Mouse (Mus musculus) heart, embryonic 11.5 days (tissue): ENCODE data around the gene Fli1. TPM values are rescaled to one million over a fixed set of nuclear protein-coding genes. Genes with fewer than 3 reads are reported as not detected.

Experiments
- ATAC-seq: fragments of 200-750 bp; cut with Nextera tagmentation; replicated peaks from 2 replicates; pipeline ENCODE4 v1.8.0; 2017; ENCODE audit warnings: moderate library complexity; ENCODE audit not compliant: insufficient number of reproducible peaks, low FRiP score, low TSS enrichment
- H3K27ac ChIP-seq: fragments of 300-500 bp; sonication (generic); 2 replicates; pipeline ENCODE4 v1.5.1; 2014; ENCODE audit warnings: mild to moderate bottlenecking, low read depth, low read length
- H3K27me3 ChIP-seq: fragments of 300-500 bp; sonication (generic); 2 replicates; pipeline ENCODE4 v1.6.1; 2014; ENCODE audit warnings: mild to moderate bottlenecking, low read length, mixed read lengths; ENCODE audit not compliant: control insufficient read depth, insufficient read depth
- H3K36me3 ChIP-seq: fragments of 300-500 bp; sonication (generic); 2 replicates; pipeline ENCODE4 v1.6.1; 2014; ENCODE audit warnings: mild to moderate bottlenecking, low read length, moderate library complexity, mixed read lengths; ENCODE audit not compliant: control insufficient read depth, insufficient read depth
- H3K4me1 ChIP-seq: fragments of 300-500 bp; sonication (generic); 2 replicates; pipeline ENCODE4 v1.6.1; 2014; ENCODE audit warnings: low read length; ENCODE audit not compliant: control insufficient read depth, insufficient read depth
- H3K4me2 ChIP-seq: fragments of 300-500 bp; sonication (generic); 2 replicates; pipeline ENCODE4 v1.6.1; 2014; ENCODE audit warnings: mild to moderate bottlenecking, moderate library complexity
- H3K4me3 ChIP-seq: fragments of 300-500 bp; sonication (generic); 2 replicates; pipeline ENCODE4 v1.5.1; 2014; ENCODE audit warnings: low read depth, low read length
- H3K9ac ChIP-seq: fragments of 300-500 bp; sonication (generic); 2 replicates; pipeline ENCODE4 v1.6.1; 2014; ENCODE audit warnings: mild to moderate bottlenecking, low read depth, low read length, moderate library complexity
- H3K9me3 ChIP-seq: fragments of 300-500 bp; sonication (generic); replicated peaks from 2 replicates; pipeline ENCODE4 v1.6.1; 2016; ENCODE audit warnings: low read length; ENCODE audit not compliant: control insufficient read depth
- WGBS: fragments of 180-500 bp; shearing (Covaris S2); extraction: QIAGEN DNeasy Blood & Tissue Kit; methylation state at CpG from one replicate; pipeline ENCODE4 v1.1.7; 2014; ENCODE audit not compliant: insufficient replicate concordance; 5-methylcytosine and 5-hydroxymethylcytosine counted together
- polyA plus RNA-seq: library from polyadenylated mRNA; unstranded; fragments of >200 nt; fragmentation: Nextera tagmentation; extraction: Ambion mirVana; gene quantifications from 2 replicates; pipeline ENCODE4 v1.2.1, GENCODE M21; 2014

Gene Fli1
- polyA plus RNA-seq, 1 experiment from 2014 or later: 17.1 TPM

- Histone ChIP-seq H3K27me3 (no peaks in the 10 kb centered on the region), H3K9ac (no peak overlapping the region), H3K36me3 (no peaks in the 10 kb centered on the region), H3K4me3 (no peak overlapping the region), H3K27ac (no peak overlapping the region), H3K4me1 (peaks cover 39% of the 10 kb centered on the region), H3K9me3 (no peaks in the 10 kb centered on the region), H3K4me2 (no peak overlapping the region)
- WGBS: 64% methylated on average over 2 of the region's 2 CpGs
- no peak for ATAC-seq
Observed at GRCm38 (mm10) chr9:32522536-32523245, 20.0 kb downstream of the Fli1 start.

DNA sequence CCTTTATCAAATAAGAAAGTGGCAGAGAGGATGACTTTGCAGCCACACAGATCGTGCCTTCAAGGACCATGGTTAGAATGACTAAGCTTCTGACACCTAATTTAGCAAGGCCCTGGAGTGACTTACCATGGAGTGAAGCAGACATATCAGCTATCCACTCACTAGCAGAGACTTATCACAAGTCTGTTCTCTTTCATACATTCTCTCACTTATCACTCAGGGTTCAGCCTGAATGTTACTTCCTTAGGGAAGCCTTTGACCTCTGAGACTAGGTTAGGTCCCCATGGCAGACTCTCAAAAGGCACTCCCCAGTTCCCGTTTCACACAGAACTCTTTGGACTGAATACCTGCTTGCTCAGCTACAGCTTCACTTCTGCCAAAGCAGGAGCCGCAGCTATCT, 21.3 kb downstream of the Fli1 start:
- peak overlapping the region; percentile 35; the same call in 1 of the 2 replicates for H3K27ac ChIP-seq
- H3K4me2 ChIP-seq: no peak overlapping the region; the same call in 1 of the 2 replicates
- H3K9me3 ChIP-seq: no peaks in the 10 kb centered on the region
- WGBS: 24% methylated on average over 3 of the region's 3 CpGs
- no peak for ATAC-seq
- peaks cover 39% of the 10 kb centered on the region for H3K4me1 ChIP-seq
- no peaks in the 10 kb centered on the region for H3K27me3 ChIP-seq
- H3K36me3 ChIP-seq: no peaks in the 10 kb centered on the region
- no peak overlapping the region for H3K4me3 ChIP-seq
- H3K9ac ChIP-seq: no peak overlapping the region

DNA sequence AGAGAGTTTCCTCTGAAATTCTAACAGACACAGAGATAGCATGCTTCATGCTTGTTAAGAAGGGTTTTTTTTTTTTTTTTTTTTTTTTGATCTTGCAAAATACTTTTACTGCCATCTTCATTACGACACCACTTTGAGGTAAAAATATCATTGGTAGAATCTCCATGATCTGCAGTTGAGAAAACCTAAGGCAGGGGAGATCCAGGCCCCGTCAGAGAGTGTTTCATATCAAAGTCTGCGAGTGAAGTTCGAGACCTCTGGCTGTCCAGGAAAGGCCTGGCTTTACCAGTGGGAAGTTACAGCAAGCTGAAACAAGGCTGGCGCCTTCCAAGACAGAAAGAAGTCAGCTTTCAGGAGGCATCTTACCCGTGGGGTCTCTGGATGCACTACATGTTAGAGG, 21.8 kb downstream of the Fli1 start:
- Histone ChIP-seq H3K4me1 (peaks cover 39% of the 10 kb centered on the region), H3K4me2 (peak overlapping the region; percentile 1; the same call in 1 of the 2 replicates), H3K27ac (no peak overlapping the region), H3K27me3 (no peaks in the 10 kb centered on the region), H3K9ac (no peak overlapping the region), H3K9me3 (no peaks in the 10 kb centered on the region), H3K4me3 (no peak overlapping the region), H3K36me3 (no peaks in the 10 kb centered on the region)
- ATAC-seq: no peak
- 43% methylated on average over 6 of the region's 6 CpGs for WGBS

DNA sequence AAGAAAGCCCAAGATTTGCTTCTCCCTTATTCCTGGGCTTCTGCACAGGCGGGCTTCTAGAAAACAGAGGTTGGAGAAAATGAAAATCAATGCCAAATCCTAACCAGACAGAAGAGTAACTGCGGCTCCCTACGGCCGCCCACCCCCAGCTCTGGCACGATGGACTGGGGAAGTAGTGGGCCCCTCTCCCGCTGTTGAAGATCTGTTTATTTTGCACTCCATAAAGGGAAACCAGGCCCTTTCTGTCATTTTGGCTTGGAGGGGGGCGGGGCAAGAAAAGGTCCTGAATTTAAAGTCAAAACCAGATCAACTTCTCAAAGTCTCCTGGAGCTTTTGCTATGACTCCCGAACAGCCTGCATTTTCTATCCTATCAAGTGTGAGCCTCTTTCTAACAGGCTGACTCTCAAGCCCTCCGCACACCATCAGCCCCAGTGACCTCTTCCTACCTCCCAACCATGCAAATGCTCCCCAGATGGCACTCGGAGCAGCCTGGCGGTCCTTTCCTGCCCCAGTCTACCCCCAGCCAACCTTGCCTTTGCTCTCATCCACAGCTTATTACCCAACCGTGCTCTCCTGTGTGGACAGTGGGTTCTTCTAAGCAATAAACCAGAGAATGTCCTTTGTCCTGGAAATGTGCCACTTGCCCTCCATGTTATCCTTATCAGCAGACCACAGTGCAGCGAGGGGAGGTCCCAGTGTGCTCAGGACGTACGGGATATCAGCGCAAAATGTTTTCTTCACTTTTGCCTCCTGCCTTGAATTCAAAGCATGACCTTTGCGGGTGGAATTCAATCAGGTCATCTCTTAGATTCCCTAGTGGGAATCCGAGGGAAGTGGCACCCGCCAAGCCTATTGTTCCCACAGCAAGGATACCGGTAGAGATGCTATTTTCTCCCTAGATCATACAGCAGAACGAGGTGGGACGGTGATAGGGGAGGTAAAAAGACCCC, 23.3 kb downstream of the Fli1 start:
- peak overlapping the region; percentile 17; the same call in 1 of the 2 replicates for H3K4me2 ChIP-seq

GRCm38 (mm10) chr9:32518351-32519075, 24.1 kb downstream of the Fli1 start:
- no peak overlapping the region for H3K27ac ChIP-seq
- H3K4me1 ChIP-seq: peaks cover 43% of the 10 kb centered on the region
- no peaks in the 10 kb centered on the region for H3K36me3 ChIP-seq
- no peak overlapping the region for H3K9ac ChIP-seq
- H3K4me3 ChIP-seq: no peak overlapping the region
- no peaks in the 10 kb centered on the region for H3K9me3 ChIP-seq
- H3K4me2 ChIP-seq: no peak overlapping the region
- no peak for ATAC-seq
- H3K27me3 ChIP-seq: no peaks in the 10 kb centered on the region
- WGBS: 61% methylated on average over 13 of the region's 13 CpGs

More for the DNA sequence above, 23.3 kb downstream of the Fli1 start:
- no peak overlapping the region for H3K9ac ChIP-seq
- peak overlapping the region; percentile 11; the same call in 1 of the 2 replicates for H3K27ac ChIP-seq
- H3K27me3 ChIP-seq: no peaks in the 10 kb centered on the region
- H3K4me3 ChIP-seq: no peak overlapping the region
- no peaks in the 10 kb centered on the region for H3K36me3 ChIP-seq
- H3K9me3 ChIP-seq: no peaks in the 10 kb centered on the region
- H3K4me1 ChIP-seq: peaks cover 42% of the 10 kb centered on the region
- no peak for ATAC-seq
- 31% methylated on average over 22 of the region's 22 CpGs for WGBS

DNA sequence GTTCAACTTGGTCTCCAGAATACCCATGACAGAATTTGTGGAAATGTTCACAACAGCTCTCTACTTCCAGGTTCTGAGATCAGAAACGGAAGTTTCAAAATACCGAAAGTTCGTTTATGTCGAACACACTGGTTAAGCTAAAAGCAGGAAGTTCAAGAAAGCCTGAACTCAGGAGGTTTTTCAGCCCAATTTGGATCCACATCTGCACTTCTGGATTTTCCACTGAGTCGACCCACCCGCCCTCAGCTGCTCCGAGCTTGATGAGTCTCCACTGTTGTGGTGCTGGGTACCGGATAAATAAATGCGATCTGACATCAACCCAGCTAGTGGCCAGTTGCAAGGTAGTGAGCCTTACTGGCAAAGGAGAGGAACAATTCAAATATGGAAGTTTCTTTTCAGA, 26.0 kb downstream of the Fli1 start:
- Histone ChIP-seq H3K27me3 (no peaks in the 10 kb centered on the region), H3K9me3 (no peaks in the 10 kb centered on the region), H3K4me1 (peaks cover 38% of the 10 kb centered on the region), H3K9ac (no peak overlapping the region), H3K4me3 (no peak overlapping the region), H3K4me2 (no peak overlapping the region), H3K36me3 (no peaks in the 10 kb centered on the region), H3K27ac (no peak overlapping the region)
- 74% methylated on average over 9 of the region's 9 CpGs for WGBS
- no peak for ATAC-seq

- H3K36me3 ChIP-seq: no peaks in the 10 kb centered on the region
- H3K4me2 ChIP-seq: no peak overlapping the region
- H3K27ac ChIP-seq: no peak overlapping the region
- 74% methylated on average over 10 of the region's 10 CpGs for WGBS
- no peak overlapping the region for H3K4me3 ChIP-seq
- no peaks in the 10 kb centered on the region for H3K9me3 ChIP-seq
- peaks cover 32% of the 10 kb centered on the region for H3K4me1 ChIP-seq
- ATAC-seq: no peak
- H3K27me3 ChIP-seq: no peaks in the 10 kb centered on the region
- H3K9ac ChIP-seq: no peak overlapping the region
Observed at GRCm38 (mm10) chr9:32515894-32516686, 26.6 kb downstream of the Fli1 start.
